Mouse (Mus musculus): ENCODE measurements around the gene Naaladl1.

Gene Naaladl1

GRCm38 (mm10) chr19:6082156-6082555, 23.4 kb upstream of the Naaladl1 start, which contains the start of gene Gm28374:
Gene Gm28374 (minus strand): TSS chr19:6082256.
- WGBS = 67% methylated on average over 9 of the region's 9 CpGs

- WGBS = under 1% methylated on average over 58 of the region's 58 CpGs
Measured at GRCm38 (mm10) chr19:6084478-6085248, 20.9 kb upstream of the Naaladl1 start, which contains the start of the genes Zfpl1 and Cdca5. Gene Zfpl1 (minus strand): TSS chr19:6084956. Gene Cdca5 (plus strand): TSS chr19:6084983.

GRCm38 (mm10) chr19:6085417-6085879, 20.1 kb upstream of the Naaladl1 start:
- WGBS = under 1% methylated on average over 17 of the region's 17 CpGs

- 93% methylated on average over 13 of the region's 13 CpGs for WGBS
Measured at GRCm38 (mm10) chr19:6088841-6089240, 16.7 kb upstream of the Naaladl1 start.

- 93% methylated on average over 7 of the region's 7 CpGs for WGBS
Measured at GRCm38 (mm10) chr19:6094119-6094518, 11.5 kb upstream of the Naaladl1 start, which contains the start of gene AC131692.1. Gene AC131692.1 (plus strand): TSS chr19:6094419.

- 89% methylated on average over 3 of the region's 3 CpGs for WGBS
Measured at GRCm38 (mm10) chr19:6097847-6098246, 7.7 kb upstream of the Naaladl1 start.

GRCm38 (mm10) chr19:6101186-6101585, 4.4 kb upstream of the Naaladl1 start:
- WGBS = 82% methylated on average over 6 of the region's 6 CpGs

- 84% methylated on average over 6 of the region's 6 CpGs for WGBS
Measured at GRCm38 (mm10) chr19:6102169-6102853, 3.3 kb upstream of the Naaladl1 start.

GRCm38 (mm10) chr19:6104476-6104875, 1.1 kb upstream of the Naaladl1 start:
- WGBS = 94% methylated on average over 4 of the region's 4 CpGs

GRCm38 (mm10) chr19:6113116-6113515, 7.5 kb downstream of the Naaladl1 start:
- WGBS = 70% methylated on average over 6 of the region's 6 CpGs

GRCm38 (mm10) chr19:6116113-6116850, 10.7 kb downstream of the Naaladl1 start:
- 54% methylated on average over 15 of the region's 15 CpGs for WGBS

GRCm38 (mm10) chr19:6117346-6117985, 11.9 kb downstream of the Naaladl1 start:
- WGBS = 3% methylated on average over 32 of the region's 32 CpGs

- WGBS = under 1% methylated on average over 77 of the region's 77 CpGs
Measured at GRCm38 (mm10) chr19:6117986-6118676, 12.5 kb downstream of the Naaladl1 start, which contains the start of gene Sac3d1. Gene Sac3d1 (minus strand): TSS chr19:6118650.

GRCm38 (mm10) chr19:6118677-6119185, 13.1 kb downstream of the Naaladl1 start:
- WGBS = 0% methylated on average over 8 of the region's 8 CpGs

GRCm38 (mm10) chr19:6121761-6122160, 16.2 kb downstream of the Naaladl1 start:
- WGBS = 60% methylated on average over 19 of the region's 19 CpGs

- 71% methylated on average over 8 of the region's 8 CpGs for WGBS
Measured at GRCm38 (mm10) chr19:6123330-6123729, 17.7 kb downstream of the Naaladl1 start.

GRCm38 (mm10) chr19:6124898-6125297, 19.3 kb downstream of the Naaladl1 start:
- WGBS = 62% methylated on average over 2 of the region's 2 CpGs

GRCm38 (mm10) chr19:6126289-6126688, 20.7 kb downstream of the Naaladl1 start:
- WGBS = 20% methylated on average over 4 of the region's 4 CpGs

- 56% methylated on average over 10 of the region's 10 CpGs for WGBS
Measured at GRCm38 (mm10) chr19:6126789-6127580, 21.4 kb downstream of the Naaladl1 start.
